Mouse (Mus musculus): ENCODE results near the gene Ankfy1.

Gene Ankfy1

GRCm38 (mm10) chr11:72796296-72796687 lies 106.5 kb downstream of the Ankfy1 start:
- DNase-seq: no peak

GRCm38 (mm10) chr11:72796773-72797338 lies 107.0 kb downstream of the Ankfy1 start:
- no peak for DNase-seq

DNA sequence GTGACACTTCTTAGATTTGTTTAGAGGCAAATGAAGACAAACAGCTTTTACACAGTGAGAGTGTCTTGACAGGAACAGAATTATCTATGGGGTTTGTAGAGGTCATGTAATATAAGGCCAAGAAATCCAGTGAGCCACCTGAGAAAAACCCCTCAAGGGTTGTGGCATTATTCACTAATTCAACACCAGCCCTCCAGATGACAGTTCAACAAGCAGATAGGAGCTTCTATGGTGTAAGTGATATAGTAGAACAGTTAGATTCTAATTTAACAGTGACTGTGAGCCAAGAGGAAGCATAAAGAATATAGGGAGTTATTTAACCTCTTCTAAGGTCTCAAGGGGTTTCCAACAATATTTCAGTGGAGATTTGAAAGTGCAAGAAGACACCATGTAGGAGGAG lies 108.3 kb downstream of the Ankfy1 start:
- no peak for DNase-seq

DNA sequence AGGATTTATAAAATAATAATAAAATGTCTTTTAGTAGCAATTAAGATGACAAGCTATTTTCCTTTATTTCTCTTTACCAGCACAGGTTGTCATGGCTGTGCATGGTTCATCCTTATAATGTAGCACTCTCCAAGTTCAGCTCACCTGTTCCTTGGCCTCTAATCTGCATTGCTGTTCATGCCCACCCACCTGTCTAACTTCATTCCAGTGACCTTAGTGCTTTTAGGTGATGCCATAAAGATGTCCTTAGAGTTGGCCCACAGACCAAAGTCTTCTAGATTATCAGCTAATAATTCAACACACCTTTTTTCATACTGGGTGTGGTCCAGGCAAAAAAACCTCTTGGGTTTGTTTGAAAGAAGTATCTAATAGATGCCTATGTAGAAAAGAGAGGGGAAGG lies 111.4 kb downstream of the Ankfy1 start:
- DNase-seq: no peak

DNA sequence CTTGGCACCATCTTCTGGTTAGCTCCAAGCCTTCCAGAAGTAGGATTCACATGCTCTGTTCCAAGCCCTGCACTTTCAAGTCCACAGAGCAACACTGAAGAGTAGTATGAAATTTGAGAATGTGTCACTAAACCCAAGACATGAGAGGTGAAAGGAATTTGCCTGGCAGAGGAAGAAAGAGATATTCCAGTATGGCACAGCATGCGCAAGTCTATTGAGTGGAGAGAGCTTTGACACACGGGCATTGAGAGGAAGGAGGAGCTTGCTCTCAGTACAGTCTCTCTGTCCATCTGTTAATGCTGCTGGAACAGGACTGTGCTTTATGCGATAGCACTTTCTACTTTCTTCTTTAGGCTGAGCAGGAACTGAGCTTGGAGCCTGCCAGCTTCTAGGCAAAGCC lies 113.2 kb downstream of the Ankfy1 start:
- no peak for DNase-seq

- no peak for DNase-seq
Measured at GRCm38 (mm10) chr11:72804586-72804985, 114.8 kb downstream of the Ankfy1 start.

DNA sequence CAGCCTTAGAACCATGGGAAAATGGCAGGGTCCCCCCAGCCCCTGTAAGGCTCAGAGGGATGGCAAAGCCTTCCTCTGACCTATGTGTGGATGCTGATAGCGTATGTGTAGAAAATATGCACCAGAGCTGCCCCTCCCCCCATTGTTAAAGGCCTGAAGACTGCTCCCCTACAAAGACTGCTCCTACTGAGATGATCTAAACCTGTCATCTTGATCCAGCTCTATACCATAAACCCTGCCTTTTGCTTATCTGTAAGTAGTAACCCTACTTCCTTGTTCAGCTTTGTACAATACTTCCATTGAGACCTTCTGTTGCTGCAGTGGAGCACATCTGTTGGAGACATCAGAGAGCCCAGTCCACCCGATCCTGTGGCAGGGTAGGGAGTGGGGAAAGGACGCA lies 115.4 kb downstream of the Ankfy1 start:
- DNase-seq: no peak

GRCm38 (mm10) chr11:72806556-72806955 lies 116.8 kb downstream of the Ankfy1 start:
- no peak for DNase-seq

DNA sequence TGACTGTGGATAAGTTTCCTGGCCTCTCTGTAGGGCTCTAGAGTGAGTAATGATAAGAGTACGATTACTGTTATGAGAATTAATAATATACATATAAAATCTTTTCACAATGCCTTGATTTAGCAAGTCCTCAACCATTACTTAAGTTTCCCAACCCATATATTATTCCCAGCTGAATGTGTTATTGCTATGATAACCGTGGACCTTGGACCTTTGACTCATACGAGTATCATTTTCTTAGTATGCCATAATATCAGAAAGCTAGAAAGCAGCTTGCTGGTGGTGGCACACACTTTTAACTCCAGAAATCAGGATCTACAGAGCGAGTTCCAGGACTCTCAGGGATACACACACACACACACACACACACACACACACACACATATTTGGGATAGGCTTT lies 118.2 kb downstream of the Ankfy1 start:
- DNase-seq: no peak

DNA sequence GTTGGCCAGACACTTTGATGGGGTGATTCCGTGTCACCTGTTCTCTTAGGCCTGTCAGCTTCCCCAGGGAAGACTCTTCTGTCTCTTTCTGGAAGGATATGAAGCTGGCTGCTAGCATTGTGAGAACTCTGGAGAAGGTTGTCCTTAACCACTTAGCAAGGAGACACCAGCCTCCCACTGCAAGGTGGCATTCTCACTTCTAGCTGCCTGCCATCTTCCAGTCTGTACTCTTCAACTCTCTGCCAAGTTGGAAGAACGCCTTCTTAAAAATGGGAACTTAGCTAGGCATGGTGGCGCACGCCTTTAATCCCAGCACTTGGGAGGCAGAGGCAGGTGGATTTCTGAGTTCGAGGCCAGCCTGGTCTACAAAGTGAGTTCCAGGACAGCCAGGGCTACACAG lies 123.9 kb downstream of the Ankfy1 start:
- no peak for DNase-seq

GRCm38 (mm10) chr11:72814188-72814587 lies 124.4 kb downstream of the Ankfy1 start:
- no peak for DNase-seq

DNA sequence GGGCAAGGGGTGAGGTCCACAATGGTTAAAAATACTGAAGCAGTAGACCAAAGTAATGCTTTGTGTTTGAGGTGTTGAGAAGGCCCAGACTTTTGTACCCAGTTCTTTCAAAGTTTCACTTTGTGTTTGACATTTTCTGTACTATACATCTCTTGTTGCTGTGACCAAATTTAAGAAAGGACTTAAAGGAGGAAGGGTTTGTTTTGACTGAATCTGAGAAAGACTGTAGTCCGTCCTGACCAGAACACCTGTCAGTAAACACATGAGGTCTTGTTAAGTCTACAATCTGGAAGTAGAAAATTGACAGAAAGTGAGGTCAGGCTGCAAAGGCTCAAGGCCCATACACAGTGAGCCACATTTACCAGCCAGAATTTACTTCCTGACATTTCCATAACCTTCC lies 127.1 kb downstream of the Ankfy1 start:
- no peak for DNase-seq

- no peak for DNase-seq
Measured at GRCm38 (mm10) chr11:72818067-72818466, 128.3 kb downstream of the Ankfy1 start.

- DNase-seq: no peak
Measured at GRCm38 (mm10) chr11:72821041-72821440, 131.2 kb downstream of the Ankfy1 start.

Measured in thymus, adult 18-20 months (tissue).